Mouse (Mus musculus) limb, embryonic 14.5 days (tissue): ENCODE data around the gene Casp7. TPM values are rescaled to one million over a fixed set of nuclear protein-coding genes. Genes with fewer than 3 reads are reported as not detected.

ENCODE experiments used
- ATAC-seq: fragments of 200-750 bp; cut with Nextera tagmentation; 2 replicates; pipeline ENCODE4 v1.8.0; 2017; ENCODE audit warnings: low read depth, moderate number of reproducible peaks, moderate TSS enrichment; ENCODE audit not compliant: low FRiP score
- DNase-seq: peaks from one replicate; pipeline ENCODE4 v3.0.0-alpha.2; 2015; ENCODE audit warnings: low spot score
- H3K27ac ChIP-seq: fragments of 300-500 bp; sonication (generic); replicated peaks from 2 replicates; pipeline ENCODE4 v1.5.1; 2014; ENCODE audit warnings: low read depth, mild to moderate bottlenecking, low read length, moderate library complexity, mixed read lengths
- H3K27me3 ChIP-seq: fragments of 300-500 bp; sonication (generic); 2 replicates; pipeline ENCODE4 v1.6.1; 2014; ENCODE audit warnings: low read length, mixed read lengths; ENCODE audit not compliant: control insufficient read depth, insufficient read depth
- H3K36me3 ChIP-seq: fragments of 300-500 bp; sonication (generic); 2 replicates; pipeline ENCODE4 v1.6.1; 2014; ENCODE audit warnings: mild to moderate bottlenecking, low read length, moderate library complexity, mixed read lengths; ENCODE audit not compliant: control insufficient read depth, insufficient read depth
- H3K4me1 ChIP-seq: fragments of 300-500 bp; sonication (generic); 2 replicates; pipeline ENCODE4 v1.6.1; 2014; ENCODE audit warnings: antibody characterized with exemption, low read length, mixed read lengths; ENCODE audit not compliant: control insufficient read depth, insufficient read depth
- H3K4me2 ChIP-seq: fragments of 300-500 bp; sonication (generic); replicated peaks from 2 replicates; pipeline ENCODE4 v1.6.1; 2014; ENCODE audit warnings: low read depth, mild to moderate bottlenecking, low read length, moderate library complexity; ENCODE audit not compliant: severe bottlenecking
- H3K4me3 ChIP-seq: fragments of 300-500 bp; sonication (generic); replicated peaks from 2 replicates; pipeline ENCODE4 v1.5.1; 2014; ENCODE audit warnings: low read length
- H3K9ac ChIP-seq: fragments of 300-500 bp; sonication (generic); 2 replicates; pipeline ENCODE4 v1.6.1; 2014; ENCODE audit warnings: mild to moderate bottlenecking, low read depth, low read length, moderate library complexity; ENCODE audit not compliant: severe bottlenecking
- H3K9me3 ChIP-seq: fragments of 300-500 bp; sonication (generic); 2 replicates; pipeline ENCODE4 v1.6.1; 2016; ENCODE audit warnings: low read length; ENCODE audit not compliant: control insufficient read depth
- POLR2A ChIP-seq: fragments of 200-500 bp; IDR thresholded peaks from 2 replicates; pipeline ENCODE4 v1.8.0; 2012; ENCODE audit warnings: inconsistent platforms, mild to moderate bottlenecking, moderate library complexity, borderline replicate concordance; ENCODE audit not compliant: insufficient read depth, insufficient read length; ENCODE audit errors: extremely low read depth
- WGBS: fragments of 180-500 bp; shearing (Covaris S2); extraction: QIAGEN DNeasy Blood & Tissue Kit; methylation state at CpG from one replicate; pipeline ENCODE4 v1.1.7; 2014; 5-methylcytosine and 5-hydroxymethylcytosine counted together
- polyA plus RNA-seq, 2 experiments: library from polyadenylated mRNA; depleted of rRNA in 1 of 2; stranded (reverse) in 1 of 2; unstranded in 1 of 2; fragments of >200 nt; fragmentation: Nextera tagmentation in 1 of 2; extraction: Ambion mirVana in 1 of 2; gene quantifications; 2 replicates each; pipeline versions ENCODE4 v1.2.1 to v1.2.3; 2012 to 2014

Casp7 gene
- polyA plus RNA-seq, 2 experiments, result 18.6 to 23.7 TPM

DNA sequence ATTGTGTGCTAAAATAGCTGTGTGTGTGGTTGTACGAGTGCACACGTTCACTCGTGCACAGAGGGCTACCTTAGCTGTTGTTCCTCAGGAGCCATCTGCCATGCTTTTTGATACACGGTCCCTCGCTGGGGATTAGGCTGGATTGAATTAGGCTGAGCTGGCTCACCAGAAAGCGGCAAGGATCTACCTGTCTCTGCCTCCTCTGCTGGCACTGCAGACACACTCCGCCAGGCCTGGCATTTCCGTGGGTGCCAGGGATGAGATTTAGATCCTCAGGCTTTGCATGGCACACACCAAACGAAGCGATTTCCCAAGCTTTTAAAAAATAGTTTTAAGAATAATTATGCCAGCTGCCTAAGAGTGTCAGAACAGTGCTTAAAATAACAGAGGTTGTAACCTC, 75.0 kb downstream of the Casp7 start:
- no peak for ATAC-seq
- no peak for TF ChIP-seq POLR2A
- no peaks in the 10 kb centered on the region for H3K36me3 ChIP-seq

GRCm38 (mm10) chr19:56474869-56475550, 78.1 kb downstream of the Casp7 start:
- H3K9ac ChIP-seq, result no peak overlapping the region

More for the DNA sequence above, 75.0 kb downstream of the Casp7 start:
- WGBS, result 76% methylated on average over 10 of the region's 10 CpGs
- Histone ChIP-seq H3K4me3 (no peak overlapping the region), H3K4me2 (no peak overlapping the region), H3K9ac (no peak overlapping the region), H3K27me3 (no peaks in the 10 kb centered on the region), H3K9me3 (no peaks in the 10 kb centered on the region), H3K27ac (no peak overlapping the region), H3K4me1 (peaks cover 6% of the 10 kb centered on the region; the same call in 1 of the 2 replicates)
- no peak for DNase-seq

GRCm38 (mm10) chr19:56476546-56476945, 79.6 kb downstream of the Casp7 start:
- H3K9me3 ChIP-seq, result no peaks in the 10 kb centered on the region
- H3K27me3 ChIP-seq, result no peaks in the 10 kb centered on the region
- no peaks in the 10 kb centered on the region for H3K36me3 ChIP-seq
- peaks cover 6% of the 10 kb centered on the region; the same call in 1 of the 2 replicates for H3K4me1 ChIP-seq
- ATAC-seq, result no peak
- no peak overlapping the region for H3K9ac ChIP-seq
- 35% methylated on average over 2 of the region's 2 CpGs for WGBS
- no peak overlapping the region for H3K27ac ChIP-seq
- no peak for TF ChIP-seq POLR2A
- no peak for DNase-seq
- H3K4me2 ChIP-seq, result no peak overlapping the region
- no peak overlapping the region for H3K4me3 ChIP-seq

More at GRCm38 (mm10) chr19:56474869-56475550, 78.1 kb downstream of the Casp7 start:
- H3K36me3 ChIP-seq, result no peaks in the 10 kb centered on the region
- H3K27ac ChIP-seq, result no peak overlapping the region
- 63% methylated on average over 19 of the region's 19 CpGs for WGBS
- H3K4me2 ChIP-seq, result no peak overlapping the region
- TF ChIP-seq POLR2A, result no peak
- H3K4me3 ChIP-seq, result no peak overlapping the region
- H3K27me3 ChIP-seq, result no peaks in the 10 kb centered on the region
- ATAC-seq (no peak; the same call in 1 of the 2 replicates), DNase-seq (no peak)
- peaks cover 6% of the 10 kb centered on the region; the same call in 1 of the 2 replicates for H3K4me1 ChIP-seq
- no peaks in the 10 kb centered on the region for H3K9me3 ChIP-seq

DNA sequence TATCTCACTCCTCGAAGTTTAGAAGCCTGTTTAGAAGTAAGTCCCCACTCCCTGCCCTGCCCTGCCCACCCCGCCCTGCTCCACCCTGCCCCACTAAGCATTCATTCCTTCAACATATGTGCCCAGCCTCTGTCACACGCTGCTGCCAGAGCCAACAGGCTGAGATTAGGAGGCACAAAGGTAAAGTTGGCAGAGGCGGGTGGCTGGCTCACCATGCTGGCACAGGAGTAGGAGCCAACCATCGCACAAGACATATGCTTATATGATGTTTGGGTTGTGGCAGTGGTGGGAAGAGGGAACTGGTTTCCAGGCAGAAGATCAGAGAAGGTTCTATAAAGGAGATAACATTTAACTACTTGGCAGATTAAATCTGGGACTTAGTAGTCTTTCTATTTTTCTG, 80.3 kb downstream of the Casp7 start:
- no peaks in the 10 kb centered on the region for H3K27me3 ChIP-seq

DNA sequence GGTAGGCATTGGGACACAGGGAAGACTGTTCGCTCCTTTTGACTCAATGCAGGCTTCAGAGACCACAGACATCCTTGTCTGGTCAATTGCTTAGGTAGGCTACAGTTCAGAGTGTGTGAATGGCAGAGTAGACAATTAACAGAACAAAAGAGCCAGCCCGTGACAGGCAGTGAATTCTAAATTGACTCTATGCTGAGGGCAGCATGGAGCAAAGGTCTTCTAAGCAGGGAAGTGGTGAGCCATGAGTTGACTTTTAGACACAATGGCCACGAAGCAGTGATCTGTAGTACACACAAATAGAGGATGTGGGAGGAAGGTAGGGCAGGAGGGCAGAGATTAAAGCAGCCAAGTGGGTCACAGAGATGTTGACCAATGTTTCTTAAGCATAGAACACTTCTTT, 80.9 kb downstream of the Casp7 start:
- no peaks in the 10 kb centered on the region for H3K27me3 ChIP-seq
- WGBS, result 82% methylated on average over 3 of the region's 3 CpGs
- no peak overlapping the region for H3K4me3 ChIP-seq
- no peak overlapping the region for H3K4me2 ChIP-seq
- H3K9ac ChIP-seq, result no peak overlapping the region
- TF ChIP-seq POLR2A, result no peak
- no peak overlapping the region for H3K27ac ChIP-seq
- no peaks in the 10 kb centered on the region for H3K36me3 ChIP-seq
- no peaks in the 10 kb centered on the region for H3K9me3 ChIP-seq
- no peak for ATAC-seq
- no peak for DNase-seq
- H3K4me1 ChIP-seq, result peaks cover 4% of the 10 kb centered on the region; the same call in 1 of the 2 replicates

More for the DNA sequence above, 80.3 kb downstream of the Casp7 start:
- peaks cover 6% of the 10 kb centered on the region; the same call in 1 of the 2 replicates for H3K4me1 ChIP-seq
- H3K9me3 ChIP-seq, result no peaks in the 10 kb centered on the region
- H3K36me3 ChIP-seq, result no peaks in the 10 kb centered on the region
- WGBS, result 82% methylated on average over 5 of the region's 5 CpGs
- H3K4me2 ChIP-seq, result no peak overlapping the region
- ATAC-seq, result no peak
- TF ChIP-seq POLR2A, result no peak
- no peak overlapping the region for H3K9ac ChIP-seq
- no peak overlapping the region for H3K27ac ChIP-seq
- no peak for DNase-seq
- no peak overlapping the region for H3K4me3 ChIP-seq
